Mouse (Mus musculus) embryonic fibroblast, embryonic 13.5 days (primary cell): ENCODE data around the gene Lmln.

Experiments
- CTCF ChIP-seq: IDR thresholded peaks from 2 replicates; pipeline ENCODE4 v1.5.1; 2011; ENCODE audit warnings: mild to moderate bottlenecking, control low read depth, low read length, moderate library complexity, borderline replicate concordance; ENCODE audit not compliant: insufficient read depth
- POLR2A ChIP-seq: IDR thresholded peaks from 2 replicates; pipeline ENCODE4 v1.6.1; 2011; ENCODE audit warnings: low read depth, mild to moderate bottlenecking, control low read depth, low read length, moderate library complexity

GRCm38 (mm10) chr16:33062682-33063131 lies 386 bp downstream of the Lmln start:
- TF ChIP-seq POLR2A = no peak
- TF ChIP-seq CTCF = no peak
